Mouse (Mus musculus) left cerebral cortex, adult 2 months (tissue): Measurements from ENCODE around the gene Gm49373. TPM values are rescaled to one million over a fixed set of nuclear protein-coding genes. Genes with fewer than 3 reads are reported as not detected.

Source experiments
- DNase-seq, 2 experiments: peaks; one replicate each; pipeline ENCODE4 v3.0.0; 2021 to 2022; ENCODE audit warnings: low spot score in 2 of 2, mixed read lengths in 1 of 2; ENCODE audit errors: extremely low spot score in 1 of 2
- H3K27ac ChIP-seq: fragments of 200-600 bp; 2 replicates; pipeline ENCODE4 v1.8.1; 2022
- H3K4me3 ChIP-seq: fragments of 200-600 bp; 2 replicates; pipeline ENCODE4 v1.8.1; 2022
- CTCF ChIP-seq: fragments of 200-600 bp; IDR thresholded peaks from 2 replicates; pipeline ENCODE4 v1.8.1; 2022; ENCODE audit warnings: antibody characterized with exemption, mild to moderate bottlenecking, moderate library complexity
- intact Hi-C: fragments of 180-260 bp; cut with DNase I; formaldehyde crosslinking; loops from one replicate; pipeline ENCODE4 v1.15.1; 2025
- total RNA-seq, 2 experiments: library from RNA; stranded (reverse); gene quantifications; 2 replicates each; pipeline ENCODE4 v1.2.3; 2021

Gene Gm49373
- total RNA-seq, 2 experiments from 2014 or later: 1.7 to 3.2 TPM

DNA sequence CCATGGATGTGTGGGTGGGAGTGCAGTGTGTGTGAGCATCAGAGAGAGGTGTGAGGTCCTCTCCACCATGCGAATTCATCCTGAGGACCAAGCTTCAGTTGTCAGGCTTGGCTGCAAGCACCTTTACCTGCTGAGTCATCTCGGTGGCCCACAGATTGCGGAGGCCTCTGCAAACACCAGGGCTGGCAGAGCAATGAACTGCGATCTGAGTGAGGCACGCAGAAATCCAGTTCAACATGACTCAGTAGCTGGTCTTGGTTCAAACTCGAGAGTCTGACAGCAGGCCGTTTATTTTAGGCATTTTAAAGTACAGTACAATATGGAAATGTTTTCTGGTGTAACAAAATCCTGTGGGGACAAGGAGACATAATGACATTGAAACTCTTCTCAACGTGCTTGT lies 24.9 kb upstream of the Gm49373 start:
- peak; percentile 50 to 65 for DNase-seq
- H3K27ac ChIP-seq: peak overlapping the region; percentile 73
- no peak for TF ChIP-seq CTCF
- intact Hi-C loops: no loop called here
- no peak overlapping the region for H3K4me3 ChIP-seq

- no peak for TF ChIP-seq CTCF
- DNase-seq: no peak
- Histone ChIP-seq H3K4me3 (no peak overlapping the region), H3K27ac (no peak overlapping the region)
- intact Hi-C loops: no loop called here
Measured at GRCm38 (mm10) chr9:21095958-21096357, 23.1 kb upstream of the Gm49373 start.

- TF ChIP-seq CTCF: no peak
- H3K27ac ChIP-seq: no peak overlapping the region
- no peak overlapping the region for H3K4me3 ChIP-seq
- DNase-seq: no peak
- intact Hi-C loops: loop anchor here (5.0 kb wide), 1 partner anchor 61 kb away; the partner anchor contains the start of gene Icam5
Measured at GRCm38 (mm10) chr9:21093423-21093822, 20.5 kb upstream of the Gm49373 start.

GRCm38 (mm10) chr9:21091707-21092320 lies 18.9 kb upstream of the Gm49373 start, which contains the start of the genes Gm38431 and Raver1:
TSS of gene Gm38431 (minus strand) at chr9:21091997.
TSS of gene Raver1 (minus strand) at chr9:21092008.
- DNase-seq: peak; percentile 94 to 97
- H3K4me3 ChIP-seq: peak within 1 kb of the TSS; percentile 84
- peak within 1 kb of the TSS; percentile 89 for H3K27ac ChIP-seq
- no peak for TF ChIP-seq CTCF
- intact Hi-C loops: loop anchor here (5.0 kb wide), 1 partner anchor 60 kb away; the partner anchor contains the start of gene Icam5

- no peak for DNase-seq
- TF ChIP-seq CTCF: no peak
- Histone ChIP-seq H3K4me3 (peak overlapping the region; percentile 84), H3K27ac (peak overlapping the region; percentile 89)
- intact Hi-C loops: loop anchor here (5.0 kb wide), 1 partner anchor 59 kb away; the partner anchor contains the start of gene Icam5
Measured at GRCm38 (mm10) chr9:21090972-21091706, 18.2 kb upstream of the Gm49373 start.

GRCm38 (mm10) chr9:21090537-21090936 lies 17.6 kb upstream of the Gm49373 start:
- intact Hi-C loops: loop anchor here (5.0 kb wide), 1 partner anchor 58 kb away; the partner anchor contains the start of gene Icam5
- no peak for DNase-seq
- Histone ChIP-seq H3K4me3 (peak overlapping the region; percentile 84), H3K27ac (no peak overlapping the region)
- no peak for TF ChIP-seq CTCF

DNA sequence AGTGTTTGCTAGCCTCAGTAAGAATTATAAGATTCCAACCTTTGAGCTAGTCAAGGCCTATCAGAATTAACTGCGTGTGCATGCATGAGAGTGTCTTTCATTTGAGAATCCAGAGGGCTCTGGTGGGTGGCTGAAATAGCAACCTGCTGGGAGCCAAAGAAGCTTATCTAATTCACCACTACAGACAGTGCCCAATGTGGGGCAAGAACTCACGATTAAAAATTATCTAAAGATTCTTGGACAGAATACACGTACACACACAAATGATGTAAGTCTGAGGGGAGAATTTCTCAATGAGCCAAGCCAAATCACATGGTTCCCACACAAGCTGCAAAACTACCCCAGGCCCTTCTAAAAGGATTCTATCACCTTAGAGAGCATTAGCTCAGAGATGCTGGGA lies 10.4 kb upstream of the Gm49373 start:
- intact Hi-C loops: no loop called here

GRCm38 (mm10) chr9:21081127-21081526 lies 8.2 kb upstream of the Gm49373 start:
- no peak overlapping the region for H3K27ac ChIP-seq
- intact Hi-C loops: no loop called here
- no peak for DNase-seq
- no peak overlapping the region for H3K4me3 ChIP-seq
- no peak for TF ChIP-seq CTCF

More for the DNA sequence above, 10.4 kb upstream of the Gm49373 start:
- no peak for DNase-seq
- no peak for TF ChIP-seq CTCF
- no peak overlapping the region for H3K4me3 ChIP-seq
- H3K27ac ChIP-seq: no peak overlapping the region

GRCm38 (mm10) chr9:21075625-21076024 lies 2.7 kb upstream of the Gm49373 start:
- no peak for TF ChIP-seq CTCF
- H3K27ac ChIP-seq: no peak overlapping the region
- intact Hi-C loops: no loop called here

DNA sequence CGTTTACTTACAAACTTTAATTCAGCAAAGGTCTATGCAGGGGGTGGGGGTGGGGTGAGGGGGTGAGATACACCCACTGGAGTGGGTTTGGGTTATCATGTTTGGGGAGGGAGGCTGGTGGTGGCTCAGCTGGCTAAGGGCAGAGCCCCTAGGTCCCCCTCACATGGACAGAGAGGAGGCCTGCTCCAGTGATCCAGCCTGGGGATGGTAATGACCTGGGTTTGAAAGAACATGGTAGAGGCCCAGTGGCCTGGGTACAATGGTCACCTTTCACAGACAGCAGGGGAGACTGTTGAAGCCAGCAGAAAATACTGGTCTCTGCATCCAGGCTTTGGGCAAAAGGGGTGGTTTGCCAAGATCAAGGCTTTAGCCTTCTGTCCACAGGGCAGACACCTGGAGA lies 1.3 kb upstream of the Gm49373 start:
- no peak for TF ChIP-seq CTCF
- no peak for DNase-seq
- Histone ChIP-seq H3K27ac (no peak overlapping the region), H3K4me3 (no peak overlapping the region)
- intact Hi-C loops: loop anchor here (5.0 kb wide), 1 partner anchor 177 kb away; the partner anchor contains the start of gene Eif3g

More at GRCm38 (mm10) chr9:21075625-21076024, 2.7 kb upstream of the Gm49373 start:
- no peak overlapping the region for H3K4me3 ChIP-seq
- DNase-seq: no peak

GRCm38 (mm10) chr9:21072641-21073040 lies 255 bp downstream of the Gm49373 start:
- no peak for DNase-seq
- intact Hi-C loops: loop anchor here (1.0 to 5.0 kb wide), 4 partner anchors 32 to 175 kb away; partner anchors contain the start of genes Eif3g and Tyk2
- Histone ChIP-seq H3K4me3 (peak overlapping the region; percentile 94), H3K27ac (peak overlapping the region; percentile 85)
- TF ChIP-seq CTCF: no peak
